Mouse (Mus musculus) ES-Bruce4 (cell line): ENCODE measurements around the gene Hydin. TPM values are rescaled to one million over a fixed set of nuclear protein-coding genes. Genes with fewer than 3 reads are reported as not detected.

Experiments
- H3K27ac ChIP-seq: 2 replicates; pipeline ENCODE4 v1.5.1; 2012; ENCODE audit warnings: low read length, inconsistent platforms; ENCODE audit not compliant: insufficient read depth
- H3K27me3 ChIP-seq: 2 replicates; pipeline ENCODE4 v1.6.1; 2012; ENCODE audit warnings: mild to moderate bottlenecking, low read length, inconsistent platforms; ENCODE audit not compliant: control insufficient read depth, poor library complexity, insufficient read depth, severe bottlenecking
- H3K36me3 ChIP-seq: 2 replicates; pipeline ENCODE4 v1.6.1; 2012; ENCODE audit warnings: inconsistent platforms, mild to moderate bottlenecking, low read length, moderate library complexity; ENCODE audit not compliant: control insufficient read depth, poor library complexity, insufficient read depth, severe bottlenecking
- H3K4me1 ChIP-seq: one replicate; pipeline ENCODE4 v1.8.1; 2011; ENCODE audit warnings: low read length; ENCODE audit not compliant: control insufficient read depth, insufficient read depth
- H3K4me3 ChIP-seq: 2 replicates; pipeline ENCODE4 v1.5.1; 2011; ENCODE audit warnings: low read depth, mild to moderate bottlenecking, low read length
- H3K9ac ChIP-seq: 2 replicates; pipeline ENCODE4 v1.6.1; 2012; ENCODE audit warnings: low read depth, mild to moderate bottlenecking, inconsistent platforms; ENCODE audit not compliant: poor library complexity, severe bottlenecking
- H3K9me3 ChIP-seq: replicated peaks from 2 replicates; pipeline ENCODE4 v1.6.1; 2012; ENCODE audit warnings: mild to moderate bottlenecking, low read length, inconsistent platforms; ENCODE audit not compliant: control insufficient read depth, poor library complexity, insufficient read depth, severe bottlenecking
- CTCF ChIP-seq: IDR thresholded peaks from one replicate; pipeline ENCODE4 v1.8.1; 2011; ENCODE audit warnings: low read depth, low read length
- EP300 ChIP-seq: IDR thresholded peaks from 2 replicates; pipeline ENCODE4 v1.6.1; 2011; ENCODE audit warnings: low read depth, low read length; ENCODE audit not compliant: insufficient read depth
- POLR2A ChIP-seq: IDR thresholded peaks from one replicate; pipeline ENCODE4 v1.8.1; 2011; ENCODE audit warnings: low read length; ENCODE audit not compliant: insufficient read depth
- polyA plus RNA-seq: library from polyadenylated mRNA; stranded (reverse); fragments of >200 nt; gene quantifications from 2 replicates; pipeline ENCODE4 v1.2.4, GENCODE M21; 2011; ENCODE audit warnings: low read depth; ENCODE audit not compliant: missing spikeins, insufficient read depth, insufficient read length

The Hydin gene
- polyA plus RNA-seq, 1 experiment = 0.19 TPM

DNA sequence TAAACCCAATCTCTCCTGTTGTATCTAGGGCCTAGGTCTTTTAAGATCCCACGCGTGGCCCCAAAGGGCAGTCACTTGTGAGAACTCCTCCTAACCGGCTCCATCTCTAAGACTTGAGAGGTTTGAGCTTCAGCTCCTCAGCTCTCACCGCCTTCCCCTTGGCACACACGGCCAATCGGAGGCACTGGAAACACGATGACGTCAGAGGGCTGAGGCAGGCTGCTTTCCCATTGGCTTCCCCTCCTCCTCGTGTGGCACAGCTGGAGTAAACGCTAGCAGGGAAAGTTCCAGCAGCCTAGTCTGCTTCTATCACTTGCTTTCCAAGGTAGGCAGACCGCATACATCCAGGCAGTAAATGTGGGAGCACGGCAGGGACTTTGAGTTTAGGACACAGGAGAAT is 212.6 kb downstream of the Hydin start:
- Histone ChIP-seq H3K4me1 (no peaks in the 10 kb centered on the region), H3K9ac (no peak overlapping the region), H3K36me3 (no peaks in the 10 kb centered on the region), H3K27me3 (no peaks in the 10 kb centered on the region), H3K9me3 (no peaks in the 10 kb centered on the region), H3K27ac (no peak overlapping the region), H3K4me3 (no peak overlapping the region)
- TF ChIP-seq POLR2A (no peak), CTCF (no peak), EP300 (no peak)

DNA sequence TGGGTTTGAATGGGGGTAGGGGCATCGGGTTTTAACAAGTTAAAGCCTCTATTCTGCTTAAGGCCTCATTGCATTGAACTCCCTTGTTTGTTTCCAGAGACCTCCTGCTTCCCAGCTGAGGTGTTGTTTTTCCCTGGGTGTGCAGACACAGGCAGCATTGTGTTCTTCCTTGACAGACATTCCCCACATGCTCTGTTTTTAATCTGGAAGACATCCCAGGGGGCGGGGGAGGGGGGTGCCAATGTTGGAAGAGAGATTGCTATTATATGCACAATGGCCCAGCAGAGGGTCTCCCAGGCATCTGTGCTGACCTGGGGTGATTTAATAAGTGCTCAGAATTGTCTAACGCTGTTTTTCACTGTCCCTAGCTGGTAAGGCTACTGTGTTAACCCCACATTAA is 215.5 kb downstream of the Hydin start:
- no peaks in the 10 kb centered on the region for H3K4me1 ChIP-seq
- no peaks in the 10 kb centered on the region for H3K27me3 ChIP-seq
- H3K4me3 ChIP-seq = no peak overlapping the region
- H3K9me3 ChIP-seq = no peaks in the 10 kb centered on the region
- H3K9ac ChIP-seq = no peak overlapping the region
- H3K27ac ChIP-seq = no peak overlapping the region
- H3K36me3 ChIP-seq = no peaks in the 10 kb centered on the region
- TF ChIP-seq POLR2A (no peak), CTCF (no peak), EP300 (no peak)

DNA sequence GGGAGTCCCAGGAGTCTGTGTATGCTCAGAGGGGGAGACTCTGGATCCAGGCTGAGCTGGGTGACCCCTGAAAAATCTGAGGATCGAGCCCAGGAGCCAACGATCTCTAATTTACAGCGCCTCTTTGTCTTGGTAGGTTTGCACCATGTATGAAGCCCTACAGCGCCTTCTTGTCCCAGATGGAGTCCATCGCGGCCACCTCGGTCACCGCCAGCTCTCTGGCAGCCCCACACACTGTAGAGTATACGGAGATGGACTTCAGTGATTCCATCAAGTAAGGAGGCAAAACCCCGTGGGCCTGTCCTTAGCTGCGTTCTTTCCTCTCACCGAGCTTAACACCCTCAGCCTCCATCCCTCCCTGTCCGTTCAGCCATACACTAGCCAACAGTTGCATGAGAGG is 218.5 kb downstream of the Hydin start:
- Histone ChIP-seq H3K36me3 (no peaks in the 10 kb centered on the region), H3K4me1 (no peaks in the 10 kb centered on the region), H3K4me3 (no peak overlapping the region), H3K9me3 (no peaks in the 10 kb centered on the region), H3K27ac (no peak overlapping the region), H3K9ac (no peak overlapping the region), H3K27me3 (no peaks in the 10 kb centered on the region)
- TF ChIP-seq CTCF (no peak), POLR2A (no peak), EP300 (no peak)

DNA sequence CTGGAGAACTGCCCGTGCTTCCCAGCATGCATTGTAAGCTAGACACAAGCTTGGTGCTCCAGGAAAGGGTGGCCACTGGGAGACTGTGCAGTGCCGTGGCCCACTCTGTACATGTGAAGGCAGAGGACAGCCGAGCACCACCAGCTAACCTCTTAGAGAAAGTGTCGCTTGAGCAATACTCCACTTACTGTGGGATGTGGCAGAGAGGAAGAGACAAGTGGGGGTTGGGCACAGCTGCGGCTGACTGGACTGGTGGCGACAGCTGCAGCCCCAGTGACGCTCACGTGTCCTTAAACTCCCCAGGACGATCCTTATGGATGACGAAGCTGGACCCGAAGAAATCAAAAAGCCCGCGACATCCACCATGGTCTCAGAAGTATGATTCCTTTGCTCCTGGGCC is 219.2 kb downstream of the Hydin start:
- Histone ChIP-seq H3K4me3 (no peak overlapping the region), H3K9me3 (no peaks in the 10 kb centered on the region), H3K27me3 (no peaks in the 10 kb centered on the region), H3K36me3 (no peaks in the 10 kb centered on the region), H3K9ac (no peak overlapping the region), H3K4me1 (no peaks in the 10 kb centered on the region), H3K27ac (no peak overlapping the region)
- no peak for TF ChIP-seq EP300
- TF ChIP-seq CTCF = no peak
- TF ChIP-seq POLR2A = no peak

DNA sequence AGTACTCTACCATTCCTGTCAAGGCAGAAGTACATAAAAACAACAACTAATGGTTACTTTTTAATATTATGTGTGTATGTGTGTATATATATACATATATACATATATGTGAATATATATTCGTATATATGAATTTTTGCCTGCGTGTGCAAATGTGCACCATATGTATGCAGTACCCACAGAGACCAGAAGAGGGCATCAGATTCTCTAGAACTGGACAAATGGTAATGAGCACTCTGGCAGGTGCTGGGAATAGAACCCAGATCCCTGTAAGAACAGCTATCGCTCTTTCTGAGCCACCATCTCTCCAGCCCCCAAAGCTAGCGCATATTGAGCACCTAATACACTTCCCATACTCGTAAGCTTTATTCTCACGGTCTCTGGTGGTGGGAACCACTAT is 220.9 kb downstream of the Hydin start:
- H3K4me3 ChIP-seq = no peak overlapping the region
- H3K27me3 ChIP-seq = no peaks in the 10 kb centered on the region

DNA sequence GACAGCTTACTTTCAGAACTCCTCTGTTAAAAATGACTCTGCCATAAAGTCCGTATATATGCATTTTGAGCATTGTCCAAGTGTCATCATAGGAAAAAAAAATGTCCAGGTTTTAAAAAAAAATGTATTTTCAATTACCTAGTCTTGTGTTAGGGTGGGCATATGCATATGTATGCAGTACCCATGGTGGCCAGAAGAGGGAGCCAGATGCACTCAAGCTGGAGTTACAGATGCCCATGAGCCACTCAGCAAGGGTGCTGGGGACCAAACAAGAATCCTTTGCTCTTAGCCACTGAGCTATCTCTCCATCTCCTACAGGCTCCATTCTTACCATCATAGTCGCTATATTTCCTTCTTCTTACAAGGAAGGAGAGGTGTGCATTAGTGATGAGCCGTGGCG is 222.6 kb downstream of the Hydin start:
- Histone ChIP-seq H3K4me3 (no peak overlapping the region), H3K27me3 (no peaks in the 10 kb centered on the region), H3K27ac (no peak overlapping the region), H3K9ac (no peak overlapping the region), H3K9me3 (no peaks in the 10 kb centered on the region), H3K36me3 (no peaks in the 10 kb centered on the region), H3K4me1 (no peaks in the 10 kb centered on the region)
- TF ChIP-seq POLR2A (no peak), CTCF (peak; percentile 88)

More for the DNA sequence above, 220.9 kb downstream of the Hydin start:
- Histone ChIP-seq H3K4me1 (no peaks in the 10 kb centered on the region), H3K36me3 (no peaks in the 10 kb centered on the region), H3K27ac (no peak overlapping the region), H3K9me3 (no peaks in the 10 kb centered on the region), H3K9ac (no peak overlapping the region)
- TF ChIP-seq CTCF = no peak
- no peak for TF ChIP-seq EP300
- no peak for TF ChIP-seq POLR2A

DNA sequence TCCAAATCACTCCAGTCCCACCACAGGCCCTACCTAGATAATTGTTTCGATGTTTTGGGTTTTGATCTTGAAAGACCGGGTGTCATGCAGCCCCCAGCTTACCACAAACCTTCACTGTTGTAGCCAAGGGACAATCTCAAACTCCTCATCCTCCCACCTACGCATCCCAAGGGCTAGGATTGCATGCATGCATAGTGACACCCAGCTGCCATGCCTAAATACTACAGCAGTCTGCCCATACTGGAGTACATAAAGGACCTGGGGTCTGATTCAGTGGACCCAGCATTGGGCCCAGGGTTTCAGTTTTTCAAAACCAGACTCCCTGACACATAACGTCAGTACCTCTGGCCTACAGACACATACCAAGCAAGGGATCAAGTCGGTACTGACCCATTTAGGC is 224.3 kb downstream of the Hydin start:
- H3K9ac ChIP-seq = no peak overlapping the region
- TF ChIP-seq CTCF (peak; percentile 6), POLR2A (no peak)

More for the DNA sequence above, 224.3 kb downstream of the Hydin start:
- Histone ChIP-seq H3K4me1 (no peaks in the 10 kb centered on the region), H3K27me3 (no peaks in the 10 kb centered on the region), H3K4me3 (no peak overlapping the region), H3K36me3 (no peaks in the 10 kb centered on the region), H3K27ac (no peak overlapping the region), H3K9me3 (no peaks in the 10 kb centered on the region)
